Mouse (Mus musculus): ENCODE data around the gene Adgrg1. TPM values are rescaled to one million over a fixed set of nuclear protein-coding genes. Genes with fewer than 3 reads are reported as not detected.

Gene Adgrg1
- 10 to 100 TPM; 81.5 to 97.4 (median 90.2) TPM for total RNA-seq (2022)

- DNase-seq (ENCODE audit: low spot score in 2 of 2), result no peak
Observed at GRCm38 (mm10) chr8:94974467-94975165, at the start of gene Adgrg1. TSS of gene Adgrg1 (plus strand) at chr8:94974751.

GRCm38 (mm10) chr8:94928227-94928626, 46.3 kb upstream of the Adgrg1 start:
- no peak for DNase-seq (ENCODE audit: low spot score in 2 of 2)

- no peak for DNase-seq (ENCODE audit: low spot score in 2 of 2)
Observed at GRCm38 (mm10) chr8:94933918-94934317, 40.6 kb upstream of the Adgrg1 start.

- DNase-seq (ENCODE audit: low spot score in 2 of 2), result no peak
Observed at GRCm38 (mm10) chr8:94935172-94935571, 39.4 kb upstream of the Adgrg1 start.

- peak in 1 of 2 experiments; percentile 54 for DNase-seq (ENCODE audit: low spot score in 2 of 2)
Observed at GRCm38 (mm10) chr8:94942566-94942965, 32.0 kb upstream of the Adgrg1 start.

- DNase-seq (ENCODE audit: low spot score in 2 of 2), result peak; percentile 38 to 48
Observed at GRCm38 (mm10) chr8:94945185-94945584, 29.4 kb upstream of the Adgrg1 start.

GRCm38 (mm10) chr8:94948421-94948820, 26.1 kb upstream of the Adgrg1 start:
- no peak for DNase-seq (ENCODE audit: low spot score in 2 of 2)

- no peak for DNase-seq (ENCODE audit: low spot score in 2 of 2)
Observed at GRCm38 (mm10) chr8:94949010-94949409, 25.5 kb upstream of the Adgrg1 start.

GRCm38 (mm10) chr8:94950046-94950445, 24.5 kb upstream of the Adgrg1 start:
- DNase-seq (ENCODE audit: low spot score in 2 of 2), result peak; percentile 78 to 88

- no peak for DNase-seq (ENCODE audit: low spot score in 2 of 2)
Observed at GRCm38 (mm10) chr8:94950458-94950857, 24.1 kb upstream of the Adgrg1 start.

- no peak for DNase-seq (ENCODE audit: low spot score in 2 of 2)
Observed at GRCm38 (mm10) chr8:94952086-94952485, 22.5 kb upstream of the Adgrg1 start.

- no peak for DNase-seq (ENCODE audit: low spot score in 2 of 2)
Observed at GRCm38 (mm10) chr8:94953624-94954367, 20.8 kb upstream of the Adgrg1 start.

- no peak for DNase-seq (ENCODE audit: low spot score in 2 of 2)
Observed at GRCm38 (mm10) chr8:94954368-94954737, 20.2 kb upstream of the Adgrg1 start.

GRCm38 (mm10) chr8:94954921-94955758, 19.4 kb upstream of the Adgrg1 start:
- peak in 1 of 2 experiments; percentile 26 for DNase-seq (ENCODE audit: low spot score in 2 of 2)

- DNase-seq (ENCODE audit: low spot score in 2 of 2), result no peak
Observed at GRCm38 (mm10) chr8:94956078-94956574, 18.4 kb upstream of the Adgrg1 start.

GRCm38 (mm10) chr8:94962201-94962600, 12.3 kb upstream of the Adgrg1 start:
- DNase-seq (ENCODE audit: low spot score in 2 of 2), result no peak

GRCm38 (mm10) chr8:94964828-94965227, 9.7 kb upstream of the Adgrg1 start:
- DNase-seq (ENCODE audit: low spot score in 2 of 2), result no peak

GRCm38 (mm10) chr8:94966578-94966977, 8.0 kb upstream of the Adgrg1 start:
- DNase-seq (ENCODE audit: low spot score in 2 of 2), result no peak

GRCm38 (mm10) chr8:94967071-94967470, 7.5 kb upstream of the Adgrg1 start:
- no peak for DNase-seq (ENCODE audit: low spot score in 2 of 2)

GRCm38 (mm10) chr8:94967554-94967953, 7.0 kb upstream of the Adgrg1 start:
- DNase-seq (ENCODE audit: low spot score in 2 of 2), result no peak

- DNase-seq (ENCODE audit: low spot score in 2 of 2), result no peak
Observed at GRCm38 (mm10) chr8:94973270-94973669, 1.3 kb upstream of the Adgrg1 start.

GRCm38 (mm10) chr8:94973786-94974185, 765 bp upstream of the Adgrg1 start:
- DNase-seq (ENCODE audit: low spot score in 2 of 2), result no peak

Measured in layer of hippocampus, adult 8-10 months (tissue).